Mouse (Mus musculus): ENCODE results near the gene Thsd7b.

DNA sequence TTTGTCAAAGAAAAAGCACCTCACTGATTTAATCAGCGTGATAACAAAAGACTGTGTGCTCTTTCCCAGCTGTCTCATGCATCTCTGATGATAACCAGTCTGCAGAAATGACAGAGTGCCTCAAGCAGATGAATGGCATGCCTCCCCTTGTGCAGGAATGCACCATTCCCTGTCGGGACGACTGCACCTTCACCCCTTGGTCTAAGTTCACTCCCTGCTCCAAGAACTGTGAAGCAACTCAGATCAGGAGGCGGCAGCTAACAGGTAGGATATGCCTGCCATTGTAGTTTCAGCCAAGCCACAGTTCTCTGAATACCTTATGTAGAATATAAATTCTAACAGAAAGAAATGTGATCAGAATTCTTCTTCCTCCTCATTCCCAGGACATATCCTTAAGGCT lies 642.4 kb downstream of the Thsd7b start:
- no peak for TF ChIP-seq CTCF (IDR thresholded peaks at IDR 0.05; ENCODE audit: low read depth)
- no peak for TF ChIP-seq EP300 (IDR thresholded peaks at IDR 0.05; ENCODE audit: low read depth)
